Mouse (Mus musculus) effector memory CD4-positive, alpha-beta T cell, adult 5 months (primary cell): ENCODE data around the gene Etaa1. TPM values are rescaled to one million over a fixed set of nuclear protein-coding genes. Genes with fewer than 3 reads are reported as not detected.

Source experiments
- polyA plus RNA-seq: library from polyadenylated mRNA; unstranded; fragments of 100-300 nt; shearing (Covaris generic); gene quantifications from one replicate; pipeline ENCODE4 v1.2.1, GENCODE M21; 2017

The Etaa1 gene
- polyA plus RNA-seq, result 14.0 TPM

DNA sequence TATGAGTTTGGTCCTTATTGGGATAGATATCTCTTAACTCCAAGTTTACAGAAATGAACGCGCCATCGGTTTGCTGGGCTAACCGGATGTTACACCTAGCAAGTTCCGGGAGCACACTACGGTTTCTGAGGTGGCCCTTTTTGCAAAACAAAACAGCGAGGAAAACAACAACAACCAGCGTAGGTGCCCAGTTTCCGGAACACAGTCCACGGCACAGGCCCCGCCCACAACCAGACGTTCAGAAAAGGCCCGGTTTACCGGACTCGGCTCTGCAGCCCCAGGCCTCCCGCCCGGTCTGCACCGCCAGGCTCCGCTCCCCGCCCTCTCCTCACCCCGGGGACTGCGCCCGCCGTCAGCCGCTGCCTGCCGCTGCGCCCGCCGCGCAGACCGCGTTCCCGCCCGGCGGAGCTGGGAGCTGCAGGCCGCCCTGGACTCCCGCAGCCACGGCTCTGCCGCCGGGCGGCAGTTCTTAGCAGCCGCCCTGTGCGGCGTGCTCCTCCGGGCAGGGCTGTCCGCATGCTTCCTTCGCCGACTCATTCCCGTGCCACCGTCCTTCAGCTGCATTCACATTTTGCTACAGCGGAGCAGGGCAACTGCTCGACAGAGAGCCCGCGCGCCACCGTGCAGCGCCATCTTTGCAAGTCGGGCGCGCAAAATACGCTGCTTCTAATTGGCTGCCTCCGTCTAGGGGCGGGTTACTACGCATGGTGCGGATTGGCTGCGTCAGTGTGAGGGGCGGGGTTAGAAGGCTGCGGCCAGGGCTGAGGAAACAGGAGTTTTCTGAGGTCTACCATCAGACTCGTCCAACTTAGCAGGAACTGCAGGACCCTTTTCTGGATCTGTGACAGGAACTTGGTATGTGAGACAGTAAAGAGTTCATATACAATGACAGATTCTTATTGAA lies at the start of gene Etaa1:
TSS of gene Etaa1 (minus strand) at position 645 of the 904 bp plus-strand sequence.

